Mouse (Mus musculus) cerebellum, adult 2 months (tissue): Measurements from ENCODE around the gene Wdr46.

Source experiments
- CTCF ChIP-seq: fragments of 200-500 bp; IDR thresholded peaks from 2 replicates; pipeline ENCODE4 v1.5.1; 2011; ENCODE audit warnings: low read depth, mild to moderate bottlenecking, control low read depth, low read length, moderate library complexity, borderline replicate concordance; ENCODE audit not compliant: insufficient read depth
- POLR2A ChIP-seq: fragments of 200-500 bp; IDR thresholded peaks from 2 replicates; pipeline ENCODE4 v1.6.1; 2011; ENCODE audit warnings: low read length, control low read depth, borderline replicate concordance; ENCODE audit not compliant: insufficient read depth

DNA sequence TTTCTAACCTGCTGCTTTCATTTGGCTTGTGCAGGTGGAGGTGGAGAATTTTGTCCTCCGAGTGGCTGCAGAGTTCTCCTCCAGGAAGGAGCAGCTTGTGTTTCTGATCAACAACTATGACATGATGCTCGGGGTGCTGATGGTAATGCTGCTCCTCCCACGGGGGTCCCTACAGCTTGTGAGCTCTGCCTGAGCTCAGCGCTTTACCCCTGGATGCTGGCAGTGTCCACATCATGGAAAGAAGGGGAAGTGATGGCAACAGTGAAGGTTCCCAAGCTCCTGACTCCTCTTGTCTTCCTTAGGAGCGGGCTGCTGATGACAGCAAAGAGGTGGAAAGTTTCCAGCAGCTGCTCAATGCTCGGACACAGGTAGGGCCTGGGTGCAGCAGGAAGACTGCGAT, 22.4 kb downstream of the Wdr46 start:
- TF ChIP-seq CTCF = no peak
- no peak for TF ChIP-seq POLR2A
